Mouse (Mus musculus): Measurements from ENCODE around the gene Med12l. TPM values are rescaled to one million over a fixed set of nuclear protein-coding genes. Genes with fewer than 3 reads are reported as not detected.

Med12l gene
- 2.2 and 2.3 TPM in 2 replicates for polyA plus RNA-seq (2015; fragmentation: Nextera tagmentation; extraction: Ambion mirVana)

DNA sequence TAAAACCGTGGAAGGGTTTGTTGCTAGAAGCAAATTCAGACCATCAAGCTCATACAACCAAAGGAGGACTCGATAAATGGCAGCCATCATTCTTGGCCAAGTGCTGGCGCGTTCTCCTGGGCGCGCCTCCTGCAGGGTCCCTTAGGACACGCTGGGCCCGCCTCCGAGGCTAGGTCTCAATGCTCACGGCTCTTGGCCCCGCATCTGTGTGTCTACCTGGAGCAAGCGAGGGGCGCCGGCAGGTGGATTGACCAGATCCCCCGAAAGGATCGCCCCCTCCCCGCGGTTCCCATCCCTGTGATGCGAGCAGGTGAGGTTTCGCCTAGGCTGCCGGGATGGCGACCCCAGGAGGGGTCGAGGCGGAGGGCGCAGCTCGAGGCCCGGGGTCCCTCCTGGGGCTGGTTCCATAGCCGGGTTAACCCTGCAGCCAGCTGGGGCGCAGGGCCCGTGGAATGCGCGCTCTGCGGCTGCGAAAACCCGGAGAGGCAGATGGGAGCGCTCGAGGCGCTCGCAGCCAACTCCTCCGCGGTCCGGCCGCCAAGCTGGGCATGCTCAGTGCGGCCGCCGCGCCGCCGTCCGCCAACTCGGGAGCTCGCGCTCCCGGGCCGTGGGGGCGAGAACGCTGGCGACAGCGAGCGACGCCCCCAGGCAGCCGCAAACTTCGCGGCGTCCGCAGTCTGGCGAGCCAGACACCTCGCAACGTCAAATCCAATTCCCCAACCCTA, at the start of gene Med12l:
Gene Med12l (plus strand): TSS at position 555 of the 725 bp plus-strand sequence.
- H3K4me1 ChIP-seq: peaks cover 22% of the 10 kb centered on the region
- peak within 1 kb of the TSS; percentile 88 for H3K9ac ChIP-seq
- ATAC-seq (ENCODE audit: extremely low read depth, insufficient number of reproducible peaks, low FRiP score, low TSS enrichment): no peak; the same call in 1 of the 2 replicates
- no peaks in the 10 kb centered on the region for H3K9me3 ChIP-seq
- H3K4me2 ChIP-seq: peak within 1 kb of the TSS; percentile 99
- H3K36me3 ChIP-seq: no peaks in the 10 kb centered on the region
- H3K27me3 ChIP-seq (replicated peaks): peaks cover 22% of the 10 kb centered on the region
- under 1% methylated on average over 69 of the region's 69 CpGs for WGBS
- H3K4me3 ChIP-seq: peak within 1 kb of the TSS; percentile 86
- H3K27ac ChIP-seq (replicated peaks): peak within 1 kb of the TSS; percentile 93

DNA sequence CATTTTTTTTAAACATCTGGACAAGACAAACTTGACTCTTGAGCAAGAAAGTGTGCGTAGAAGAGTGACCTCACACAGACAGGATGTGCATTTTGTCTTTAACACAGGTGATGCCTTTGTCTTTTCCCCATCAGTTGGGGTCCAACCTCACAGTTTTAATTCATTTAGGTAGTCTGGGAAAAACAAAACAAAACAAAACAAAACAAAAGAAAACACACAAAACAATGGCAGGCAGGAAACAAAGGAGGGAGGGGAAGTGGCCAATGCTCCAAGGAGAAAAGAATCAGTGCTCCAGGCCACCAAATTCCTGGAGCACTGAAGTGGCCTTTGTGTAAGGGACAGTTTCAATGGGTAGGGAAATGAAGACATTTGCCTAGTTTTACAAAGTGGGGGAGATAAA, 44.5 kb upstream of the Med12l start:
- Histone ChIP-seq H3K27ac (replicated peaks) (no peak overlapping the region), H3K4me3 (no peak overlapping the region), H3K4me1 (no peaks in the 10 kb centered on the region), H3K36me3 (no peaks in the 10 kb centered on the region), H3K9me3 (no peaks in the 10 kb centered on the region), H3K27me3 (replicated peaks) (no peaks in the 10 kb centered on the region), H3K9ac (no peak overlapping the region), H3K4me2 (no peak overlapping the region)
- 86% methylated on average over 1 of the region's 1 CpGs for WGBS
- ATAC-seq (ENCODE audit: extremely low read depth, insufficient number of reproducible peaks, low FRiP score, low TSS enrichment): no peak

DNA sequence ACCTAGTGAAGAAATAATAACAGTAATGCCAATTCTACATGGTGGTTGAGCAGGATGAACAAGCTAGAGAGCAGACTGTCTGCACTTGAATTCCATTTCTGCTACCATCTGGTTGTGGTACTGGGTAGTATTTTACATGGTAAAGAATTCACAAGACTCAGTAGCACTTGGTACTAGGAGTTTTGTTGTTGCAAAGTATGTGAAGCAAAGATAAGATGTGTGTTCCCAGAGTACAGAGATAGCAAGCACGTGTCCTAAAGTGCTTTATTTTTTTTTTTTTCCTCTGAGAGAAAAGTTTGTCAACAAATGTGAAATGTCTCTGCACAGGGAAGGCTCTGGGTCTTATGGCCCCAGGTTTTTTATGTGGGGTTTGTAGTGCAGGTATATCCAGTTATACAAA, 28.2 kb upstream of the Med12l start:
- no peaks in the 10 kb centered on the region for H3K36me3 ChIP-seq
- no peak overlapping the region for H3K4me2 ChIP-seq
- H3K9me3 ChIP-seq: no peaks in the 10 kb centered on the region; the same call in 1 of the 2 replicates
- no peak overlapping the region for H3K27ac ChIP-seq (replicated peaks)
- 14% methylated on average over 1 of the region's 1 CpGs for WGBS
- no peaks in the 10 kb centered on the region for H3K27me3 ChIP-seq (replicated peaks)
- ATAC-seq (ENCODE audit: extremely low read depth, insufficient number of reproducible peaks, low FRiP score, low TSS enrichment): no peak
- H3K4me3 ChIP-seq: no peak overlapping the region
- no peaks in the 10 kb centered on the region for H3K4me1 ChIP-seq
- no peak overlapping the region for H3K9ac ChIP-seq

DNA sequence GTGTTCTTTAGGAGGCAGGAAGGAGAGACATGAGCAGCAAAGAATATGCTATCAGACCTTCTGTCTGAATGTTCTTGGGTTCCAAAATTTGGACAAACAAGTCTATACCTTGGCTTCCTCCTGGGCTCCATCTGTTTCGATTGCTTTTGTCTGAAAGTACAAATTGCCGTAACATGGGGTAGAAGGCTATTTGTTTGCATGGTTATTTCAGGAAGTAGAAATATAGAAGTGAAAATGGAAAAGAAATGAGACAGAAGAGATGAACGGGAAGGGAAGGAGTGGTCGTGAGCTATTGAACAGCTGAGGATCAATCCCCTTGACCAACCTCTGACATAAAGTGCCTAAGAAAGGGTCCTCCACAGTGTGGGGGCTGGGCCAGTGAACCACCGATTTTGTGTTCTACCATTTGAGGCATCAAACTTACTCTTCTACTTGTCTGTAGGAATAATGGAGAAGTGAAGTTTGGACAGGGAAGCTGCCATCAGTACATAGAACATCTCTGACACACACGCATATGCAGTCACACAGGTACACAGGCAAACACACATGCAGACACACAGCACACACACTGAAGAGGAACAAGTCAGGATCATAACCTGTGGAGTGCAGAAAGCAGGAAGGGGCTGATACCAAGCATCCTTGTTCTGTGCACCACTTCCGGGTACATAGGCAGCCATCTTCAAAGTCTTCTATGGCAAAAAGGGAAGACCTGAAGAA, 27.6 kb upstream of the Med12l start:
- no peaks in the 10 kb centered on the region; the same call in 1 of the 2 replicates for H3K9me3 ChIP-seq
- H3K36me3 ChIP-seq: no peaks in the 10 kb centered on the region
- H3K27ac ChIP-seq (replicated peaks): no peak overlapping the region
- ATAC-seq (ENCODE audit: extremely low read depth, insufficient number of reproducible peaks, low FRiP score, low TSS enrichment): no peak
- H3K4me1 ChIP-seq: peaks cover 2% of the 10 kb centered on the region
- H3K4me3 ChIP-seq: no peak overlapping the region
- H3K9ac ChIP-seq: no peak overlapping the region
- no peaks in the 10 kb centered on the region for H3K27me3 ChIP-seq (replicated peaks)
- 79% methylated on average over 7 of the region's 7 CpGs for WGBS
- no peak overlapping the region for H3K4me2 ChIP-seq

DNA sequence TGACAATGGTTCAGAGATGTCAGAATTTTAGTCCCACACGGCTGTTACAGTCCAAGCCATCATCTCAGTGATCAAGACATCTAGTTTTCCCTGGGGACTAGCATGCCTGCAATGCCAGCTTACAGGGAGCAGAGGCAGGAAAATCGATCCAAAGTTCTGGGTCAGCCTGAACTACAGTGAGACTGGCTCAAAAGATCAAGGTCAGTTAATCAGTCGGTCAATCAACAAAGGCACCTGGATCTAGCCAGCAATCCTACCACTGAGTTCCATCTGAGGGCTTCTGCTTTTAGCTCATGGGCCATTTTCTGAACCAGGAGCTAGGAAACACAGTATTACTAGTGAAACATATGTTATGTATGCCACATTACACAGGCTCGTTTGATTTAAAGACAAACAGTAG, 25.0 kb upstream of the Med12l start:
- H3K4me1 ChIP-seq: peaks cover 3% of the 10 kb centered on the region
- H3K27ac ChIP-seq (replicated peaks): no peak overlapping the region
- H3K9me3 ChIP-seq: no peaks in the 10 kb centered on the region
- H3K9ac ChIP-seq: no peak overlapping the region
- H3K36me3 ChIP-seq: no peaks in the 10 kb centered on the region
- H3K27me3 ChIP-seq (replicated peaks): 0 out of 2 replicates have a peak, but pooled peaks cover 3% of the 10 kb centered on the region
- H3K4me3 ChIP-seq: no peak overlapping the region
- H3K4me2 ChIP-seq: no peak overlapping the region
- 69% methylated on average over 4 of the region's 4 CpGs for WGBS
- no peak for ATAC-seq (ENCODE audit: extremely low read depth, insufficient number of reproducible peaks, low FRiP score, low TSS enrichment)

DNA sequence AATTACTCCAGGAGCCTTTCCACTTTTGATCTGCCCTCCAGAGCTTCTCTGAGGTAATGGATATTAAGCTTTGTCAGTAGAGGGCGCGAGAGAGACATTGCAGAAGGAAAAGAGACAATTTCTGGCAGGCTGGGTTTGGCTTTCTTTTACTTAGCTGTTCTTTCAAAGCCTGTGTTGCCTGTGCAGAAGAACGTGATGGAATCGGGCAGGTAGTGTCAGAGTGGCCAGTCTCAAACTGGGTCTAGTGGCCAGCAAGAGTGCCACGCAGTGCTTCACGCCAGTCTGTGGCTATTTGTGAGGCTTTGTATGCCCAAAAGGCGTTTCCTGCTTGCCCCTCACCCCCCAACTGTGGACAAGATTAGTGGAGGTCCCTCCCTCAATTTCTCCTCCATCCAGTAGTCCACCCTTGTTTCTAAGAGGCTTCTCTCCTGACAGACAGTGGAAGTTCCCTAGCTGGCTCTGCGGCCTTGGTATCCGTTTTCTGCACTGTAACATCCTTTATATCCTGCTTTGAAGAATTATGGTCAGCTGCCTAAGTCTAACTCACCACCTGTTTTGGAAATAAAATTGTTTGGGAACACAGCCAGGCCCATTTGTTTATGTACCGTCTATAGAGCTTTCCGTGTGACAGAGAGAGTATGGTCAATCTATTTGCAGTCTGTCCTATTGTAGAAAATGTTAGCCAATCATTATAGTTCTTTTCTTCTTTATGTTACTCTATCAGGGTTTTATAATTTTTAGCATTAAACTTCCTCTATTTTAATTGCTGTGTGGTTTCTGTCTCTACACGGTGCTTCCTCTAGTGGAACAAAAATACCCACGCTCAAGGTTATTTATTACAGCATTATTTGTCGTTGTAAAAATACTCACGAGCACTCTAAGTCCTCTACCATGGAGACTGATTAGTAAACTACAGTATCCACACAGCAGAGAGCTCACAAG, 22.5 kb upstream of the Med12l start:
- Histone ChIP-seq H3K27ac (replicated peaks) (no peak overlapping the region), H3K9ac (peak overlapping the region; percentile 55; the same call in 1 of the 2 replicates), H3K27me3 (replicated peaks) (peaks cover 8% of the 10 kb centered on the region; the same call in 1 of the 2 replicates), H3K4me3 (peak overlapping the region; percentile 26), H3K4me1 (peaks cover 3% of the 10 kb centered on the region), H3K4me2 (peak overlapping the region; percentile 55), H3K36me3 (no peaks in the 10 kb centered on the region), H3K9me3 (no peaks in the 10 kb centered on the region)
- no peak for ATAC-seq (ENCODE audit: extremely low read depth, insufficient number of reproducible peaks, low FRiP score, low TSS enrichment)
- 44% methylated on average over 15 of the region's 15 CpGs for WGBS

DNA sequence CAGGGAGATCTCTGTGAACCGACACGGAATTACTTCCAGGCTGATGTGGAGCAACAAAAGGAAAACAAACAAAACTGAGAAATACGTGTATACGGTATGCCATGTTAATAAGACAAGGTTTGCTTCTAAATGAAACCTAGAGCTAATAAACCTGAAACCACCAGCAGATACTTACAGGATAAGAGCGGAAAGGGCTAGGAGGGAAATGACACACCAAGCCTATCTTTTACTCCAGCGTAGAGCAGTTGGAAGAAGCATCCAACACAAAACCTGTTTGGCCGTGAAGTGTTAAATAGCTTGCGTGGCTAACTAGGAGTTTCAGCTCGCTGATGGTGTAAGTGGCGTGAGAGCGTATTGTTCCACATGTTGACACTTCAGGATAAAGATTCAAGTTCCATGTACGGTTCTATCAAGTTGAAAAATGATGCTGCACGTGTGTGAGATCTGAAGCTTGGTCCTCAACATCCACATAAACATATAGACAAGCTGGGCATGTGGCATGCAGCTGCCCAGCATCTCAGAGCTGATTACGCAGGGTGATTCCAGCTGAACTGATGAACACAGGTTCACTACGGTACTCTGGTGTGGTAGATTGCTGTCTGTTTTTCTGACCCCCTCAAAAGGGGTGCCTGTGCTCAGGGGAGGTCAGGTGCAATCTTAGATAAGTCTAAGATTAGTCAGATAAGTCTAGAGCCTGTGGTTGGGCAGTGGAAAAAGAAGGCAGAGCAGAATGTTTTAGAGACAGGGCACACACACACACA, 21.6 kb upstream of the Med12l start:
- H3K9ac ChIP-seq: no peak overlapping the region
- no peaks in the 10 kb centered on the region for H3K9me3 ChIP-seq
- 67% methylated on average over 15 of the region's 15 CpGs for WGBS
- H3K27me3 ChIP-seq (replicated peaks): peaks cover 11% of the 10 kb centered on the region; the same call in 1 of the 2 replicates
- no peak overlapping the region for H3K4me3 ChIP-seq
- peaks cover 3% of the 10 kb centered on the region for H3K4me1 ChIP-seq
- H3K36me3 ChIP-seq: no peaks in the 10 kb centered on the region
- no peak overlapping the region for H3K4me2 ChIP-seq
- ATAC-seq (ENCODE audit: extremely low read depth, insufficient number of reproducible peaks, low FRiP score, low TSS enrichment): no peak
- no peak overlapping the region for H3K27ac ChIP-seq (replicated peaks)

DNA sequence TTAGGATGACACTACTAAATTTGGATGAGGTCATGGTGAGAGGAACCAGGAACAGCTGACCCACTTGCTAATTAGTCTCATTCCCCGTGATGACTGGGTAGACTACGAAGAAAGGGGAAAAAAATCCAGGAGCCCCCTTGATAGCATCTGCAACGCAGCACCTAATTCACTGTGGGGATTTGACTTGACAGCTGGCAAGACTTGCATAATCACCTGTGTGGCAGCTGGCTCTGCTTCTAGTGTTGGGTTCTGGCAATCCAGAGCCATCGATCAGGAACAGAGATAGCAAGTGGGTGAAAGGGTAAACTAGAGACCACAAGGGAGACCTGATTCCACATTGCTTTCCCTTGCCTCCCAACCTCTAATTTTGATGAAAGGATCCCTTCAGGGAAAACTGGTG, 19.8 kb upstream of the Med12l start:
- 40% methylated on average over 4 of the region's 4 CpGs for WGBS
- Histone ChIP-seq H3K4me1 (peaks cover 3% of the 10 kb centered on the region), H3K36me3 (no peaks in the 10 kb centered on the region)

DNA sequence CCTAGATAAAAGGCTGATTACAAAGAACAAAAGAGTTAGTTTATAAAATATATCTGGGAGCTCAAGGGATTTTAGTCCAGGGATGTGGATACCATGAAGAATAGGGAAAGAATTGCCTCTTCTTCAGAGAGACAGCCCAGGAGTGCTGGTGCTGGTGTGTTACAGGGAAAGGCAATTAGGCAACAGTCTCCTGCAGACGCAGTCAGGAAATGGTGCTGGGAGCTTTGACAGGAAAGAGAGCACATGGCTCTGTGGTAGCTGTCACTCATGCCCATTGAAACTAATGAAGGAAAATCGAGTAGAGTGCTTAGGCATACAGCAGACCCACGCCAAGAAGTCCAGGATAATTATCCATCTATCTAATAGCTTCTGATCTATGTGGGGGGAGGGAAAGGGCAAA, 16.3 kb upstream of the Med12l start:
- Histone ChIP-seq H3K4me2 (no peak overlapping the region), H3K4me3 (no peak overlapping the region), H3K9ac (no peak overlapping the region), H3K27me3 (replicated peaks) (peaks cover 11% of the 10 kb centered on the region; the same call in 1 of the 2 replicates), H3K36me3 (no peaks in the 10 kb centered on the region), H3K27ac (replicated peaks) (no peak overlapping the region), H3K4me1 (no peaks in the 10 kb centered on the region), H3K9me3 (no peaks in the 10 kb centered on the region)
- WGBS: 29% methylated on average over 3 of the region's 3 CpGs
- ATAC-seq (ENCODE audit: extremely low read depth, insufficient number of reproducible peaks, low FRiP score, low TSS enrichment): no peak

More for the DNA sequence above, 19.8 kb upstream of the Med12l start:
- no peak overlapping the region for H3K9ac ChIP-seq
- no peak overlapping the region for H3K4me2 ChIP-seq
- no peak for ATAC-seq (ENCODE audit: extremely low read depth, insufficient number of reproducible peaks, low FRiP score, low TSS enrichment)
- H3K27me3 ChIP-seq (replicated peaks): peaks cover 11% of the 10 kb centered on the region; the same call in 1 of the 2 replicates
- no peak overlapping the region for H3K27ac ChIP-seq (replicated peaks)
- H3K9me3 ChIP-seq: no peaks in the 10 kb centered on the region
- no peak overlapping the region for H3K4me3 ChIP-seq

DNA sequence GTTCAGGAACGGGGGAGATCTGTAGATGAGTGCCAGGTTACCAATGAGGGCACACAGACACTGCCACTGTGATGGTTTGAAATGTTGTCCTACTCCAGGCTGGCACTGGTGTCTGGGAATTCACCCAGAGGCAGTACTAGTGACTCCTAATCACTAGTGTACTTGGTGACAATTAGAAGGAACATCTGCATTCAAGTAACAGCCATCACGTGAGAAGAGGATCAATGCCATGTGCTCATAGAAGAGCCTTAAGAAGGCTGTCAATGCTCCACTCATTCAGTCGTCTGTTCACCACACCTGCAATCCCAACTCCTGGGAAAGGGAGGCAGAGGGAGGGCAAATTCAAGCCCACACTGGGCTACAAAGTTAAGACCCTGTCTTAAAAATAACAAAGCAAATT, 15.1 kb upstream of the Med12l start:
- 50% methylated on average over 3 of the region's 3 CpGs for WGBS

More for the DNA sequence above, 15.1 kb upstream of the Med12l start:
- H3K27me3 ChIP-seq (replicated peaks): peaks cover 8% of the 10 kb centered on the region; the same call in 1 of the 2 replicates
- H3K4me1 ChIP-seq: no peaks in the 10 kb centered on the region
- H3K9me3 ChIP-seq: no peaks in the 10 kb centered on the region
- no peak overlapping the region for H3K4me3 ChIP-seq
- H3K4me2 ChIP-seq: no peak overlapping the region
- no peak overlapping the region for H3K27ac ChIP-seq (replicated peaks)
- no peak overlapping the region for H3K9ac ChIP-seq
- no peaks in the 10 kb centered on the region for H3K36me3 ChIP-seq
- no peak for ATAC-seq (ENCODE audit: extremely low read depth, insufficient number of reproducible peaks, low FRiP score, low TSS enrichment)

All from heart, embryonic 13.5 days (tissue).